Comparison of ENCODE assay signal across 10 mouse cellular contexts in genomic region chr2:105468930-105469329, GRCm38 (mm10).
DNase-seq lines count a peak whose midpoint lies in the region.
"Had no signal": no experiment of that assay in that cellular context is flagged by ENCODE, and none has a peak within 500 bp of the region (broad histone marks: within the 10 kb centered on the region; RNA-seq: fewer than 3 reads in every experiment).

No protein-coding gene starts in this region.

- peak; percentile 23 to 67 for DNase-seq in adrenal gland, adult (ENCODE audit: inconsistent age in 2 of 2, low spot score in 1 of 2)
- no peak for DNase-seq in adrenal gland, postnatal 4 days (ENCODE audit: low spot score in 2 of 2)
- DNase-seq in urinary bladder, postnatal 14 days (ENCODE audit: low spot score) = peak; percentile 37
- DNase-seq in urinary bladder, postnatal 4 days (ENCODE audit: low spot score in 2 of 2) = no peak
- peak; percentile 48 for DNase-seq in embryonic facial prominence, embryonic 10.5 days (ENCODE audit: low spot score)
- DNase-seq in layer of hippocampus, adult 11-12 months (ENCODE audit: low spot score) = peak; percentile 30
- DNase-seq in lung, postnatal 14 days = peak; percentile 16
- DNase-seq in telencephalon, adult 2 months (ENCODE audit: low read depth, low spot score) = peak; percentile 45

- no peaks in the 10 kb centered on the region for H3K9me3 ChIP-seq in embryonic facial prominence, embryonic 10.5 days
- H3K9me3 ChIP-seq: heart, embryonic 15.5 days; neural tube, embryonic 13.5 days had no signal

- no peaks in the 10 kb centered on the region for H3K27me3 ChIP-seq in embryonic facial prominence, embryonic 10.5 days (replicated peaks; ENCODE audit: low read depth, poor library complexity, severe bottlenecking)
- H3K27me3 ChIP-seq: heart, embryonic 15.5 days had no signal

- H3K27ac ChIP-seq in embryonic facial prominence, embryonic 10.5 days (replicated peaks) = no peak overlapping the region
- H3K27ac ChIP-seq: heart, embryonic 15.5 days; neural tube, embryonic 13.5 days had no signal

- no peaks in the 10 kb centered on the region for H3K36me3 ChIP-seq in embryonic facial prominence, embryonic 10.5 days (replicated peaks)
- H3K36me3 ChIP-seq: heart, embryonic 15.5 days; neural tube, embryonic 13.5 days had no signal

- 38% methylated on average over 5 of the region's 5 CpGs for WGBS in embryonic facial prominence, embryonic 10.5 days

- no peaks in the 10 kb centered on the region for H3K4me1 ChIP-seq in embryonic facial prominence, embryonic 10.5 days
- H3K4me1 ChIP-seq: heart, embryonic 15.5 days; neural tube, embryonic 13.5 days had no signal

- no peak overlapping the region for H3K4me3 ChIP-seq in embryonic facial prominence, embryonic 10.5 days
- H3K4me3 ChIP-seq: heart, embryonic 15.5 days; neural tube, embryonic 13.5 days had no signal

Comparison
In these comparisons a context has a peak if more than half of its experiments do, and no peak if none do; other contexts are left out.
1. DNase-seq: peak in adrenal gland, adult (2 of 2), urinary bladder, postnatal 14 days (single experiment), embryonic facial prominence, embryonic 10.5 days (single experiment), layer of hippocampus, adult 11-12 months (single experiment), lung, postnatal 14 days (single experiment) and telencephalon, adult 2 months (single experiment); none in adrenal gland, postnatal 4 days (0 of 2) and urinary bladder, postnatal 4 days (0 of 2).